Comparison of ENCODE assay signal across 18 mouse cellular contexts in genomic region chr13:30221316-30221715, GRCm38 (mm10).
DNase-seq lines count a peak whose midpoint lies in the region; ATAC-seq lines count a peak whose summit lies in the region.
"Had no signal": no experiment of that assay in that cellular context is flagged by ENCODE, and none has a peak within 500 bp of the region (broad histone marks: within the 10 kb centered on the region; RNA-seq: fewer than 3 reads in every experiment).

No protein-coding gene starts in this region.

- DNase-seq in hindbrain, embryonic 11.5 days (ENCODE audit: low spot score): peak; percentile 26
- peak; percentile 14 for DNase-seq in midbrain, embryonic 10.5 days (ENCODE audit: low spot score)
- DNase-seq in forelimb bud, embryonic 11.5 days (ENCODE audit: low read depth, low spot score): peak; percentile 58
- DNase-seq in retina, embryonic 14.5 days (ENCODE audit: low spot score): no peak
- DNase-seq in heart, postnatal 4 days: no peak
- DNase-seq: adrenal gland, postnatal 10 days; cerebellum, postnatal 10 days; kidney, adult 8-10 months; left cerebral cortex, postnatal 4 days; liver, postnatal 0 days; thymus, postnatal 14 days had no signal

- H3K4me1 ChIP-seq in hindbrain, embryonic 11.5 days (replicated peaks; ENCODE audit: control insufficient read depth, insufficient read depth, low read length): no peaks in the 10 kb centered on the region
- no peaks in the 10 kb centered on the region for H3K4me1 ChIP-seq in hindbrain, embryonic 16.5 days (ENCODE audit: control insufficient read depth, insufficient read depth, low read depth, low read length)
- H3K4me1 ChIP-seq in midbrain, embryonic 10.5 days: peaks cover 10% of the 10 kb centered on the region
- H3K4me1 ChIP-seq in midbrain, embryonic 15.5 days: no peaks in the 10 kb centered on the region
- no peaks in the 10 kb centered on the region for H3K4me1 ChIP-seq in forebrain, embryonic 16.5 days (replicated peaks; ENCODE audit: control insufficient read depth, insufficient read depth, low read length)
- H3K4me1 ChIP-seq: heart, embryonic 15.5 days; hindbrain, embryonic 13.5 days had no signal

- no peaks in the 10 kb centered on the region for H3K27me3 ChIP-seq in hindbrain, embryonic 11.5 days (ENCODE audit: control insufficient read depth, insufficient read depth, low read length)
- no peaks in the 10 kb centered on the region for H3K27me3 ChIP-seq in hindbrain, embryonic 16.5 days (replicated peaks; ENCODE audit: control insufficient read depth, insufficient read depth, low read length)
- H3K27me3 ChIP-seq in midbrain, embryonic 10.5 days (ENCODE audit: low read depth, poor library complexity, severe bottlenecking): no peaks in the 10 kb centered on the region
- no peaks in the 10 kb centered on the region for H3K27me3 ChIP-seq in midbrain, embryonic 15.5 days (replicated peaks)
- no peaks in the 10 kb centered on the region for H3K27me3 ChIP-seq in forebrain, embryonic 16.5 days (replicated peaks; ENCODE audit: control insufficient read depth, insufficient read depth, low read length)
- H3K27me3 ChIP-seq: heart, embryonic 15.5 days; hindbrain, embryonic 13.5 days had no signal

- H3K4me3 ChIP-seq in hindbrain, embryonic 11.5 days (ENCODE audit: low read depth, low read length): no peak overlapping the region
- no peak overlapping the region for H3K4me3 ChIP-seq in hindbrain, embryonic 16.5 days (ENCODE audit: low read length)
- no peak overlapping the region for H3K4me3 ChIP-seq in midbrain, embryonic 10.5 days
- no peak overlapping the region for H3K4me3 ChIP-seq in midbrain, embryonic 15.5 days
- H3K4me3 ChIP-seq in forebrain, embryonic 16.5 days (replicated peaks; ENCODE audit: low read length): no peak overlapping the region
- H3K4me3 ChIP-seq: erythroblast, embryonic 14.5 days; heart, embryonic 15.5 days; hindbrain, embryonic 13.5 days had no signal

- no peak overlapping the region for H3K4me2 ChIP-seq in hindbrain, embryonic 11.5 days (replicated peaks; ENCODE audit: low read depth, low read length)
- no peak overlapping the region for H3K4me2 ChIP-seq in hindbrain, embryonic 16.5 days (ENCODE audit: low read length)
- no peak overlapping the region for H3K4me2 ChIP-seq in midbrain, embryonic 15.5 days
- no peak overlapping the region for H3K4me2 ChIP-seq in forebrain, embryonic 16.5 days (ENCODE audit: low read length)
- H3K4me2 ChIP-seq: heart, embryonic 15.5 days; hindbrain, embryonic 13.5 days; midbrain, embryonic 11.5 days had no signal

- no peak for ATAC-seq in hindbrain, embryonic 11.5 days (ENCODE audit: low FRiP score)
- ATAC-seq in hindbrain, embryonic 16.5 days: no peak
- ATAC-seq in midbrain, embryonic 15.5 days (replicated peaks): no peak
- no peak for ATAC-seq in forebrain, embryonic 16.5 days
- ATAC-seq: liver, postnatal 0 days had no signal

- 28% methylated on average over 3 of the region's 3 CpGs for WGBS in hindbrain, embryonic 11.5 days
- 37% methylated on average over 3 of the region's 3 CpGs for WGBS in hindbrain, embryonic 16.5 days
- 50% methylated on average over 3 of the region's 3 CpGs for WGBS in midbrain, embryonic 10.5 days
- 33% methylated on average over 3 of the region's 3 CpGs for WGBS in midbrain, embryonic 15.5 days
- WGBS in forebrain, embryonic 16.5 days: 31% methylated on average over 3 of the region's 3 CpGs

- no peaks in the 10 kb centered on the region for H3K9me3 ChIP-seq in hindbrain, embryonic 11.5 days (ENCODE audit: control insufficient read depth, low read length)
- H3K9me3 ChIP-seq in hindbrain, embryonic 16.5 days (ENCODE audit: control insufficient read depth, low read length): no peaks in the 10 kb centered on the region
- no peaks in the 10 kb centered on the region for H3K9me3 ChIP-seq in midbrain, embryonic 10.5 days (replicated peaks)
- H3K9me3 ChIP-seq in midbrain, embryonic 15.5 days: no peaks in the 10 kb centered on the region
- H3K9me3 ChIP-seq in forebrain, embryonic 16.5 days (ENCODE audit: control insufficient read depth, low read length): no peaks in the 10 kb centered on the region
- H3K9me3 ChIP-seq: heart, embryonic 15.5 days; hindbrain, embryonic 13.5 days had no signal

- no peaks in the 10 kb centered on the region for H3K36me3 ChIP-seq in hindbrain, embryonic 11.5 days (ENCODE audit: control insufficient read depth, insufficient read depth, low read length)
- H3K36me3 ChIP-seq in hindbrain, embryonic 16.5 days (ENCODE audit: control insufficient read depth, insufficient read depth, low read length): no peaks in the 10 kb centered on the region
- no peaks in the 10 kb centered on the region for H3K36me3 ChIP-seq in midbrain, embryonic 10.5 days
- no peaks in the 10 kb centered on the region for H3K36me3 ChIP-seq in midbrain, embryonic 15.5 days (replicated peaks)
- no peaks in the 10 kb centered on the region for H3K36me3 ChIP-seq in forebrain, embryonic 16.5 days (ENCODE audit: control insufficient read depth, insufficient read depth)
- H3K36me3 ChIP-seq: heart, embryonic 15.5 days; hindbrain, embryonic 13.5 days had no signal

- H3K9ac ChIP-seq in hindbrain, embryonic 11.5 days (ENCODE audit: low read depth, low read length): no peak overlapping the region
- H3K9ac ChIP-seq in hindbrain, embryonic 16.5 days (ENCODE audit: low read depth, low read length): no peak overlapping the region
- H3K9ac ChIP-seq in midbrain, embryonic 15.5 days: no peak overlapping the region
- H3K9ac ChIP-seq in forebrain, embryonic 16.5 days (replicated peaks; ENCODE audit: low read depth, low read length): no peak overlapping the region
- H3K9ac ChIP-seq: heart, embryonic 15.5 days; hindbrain, embryonic 13.5 days; liver, postnatal 0 days had no signal

- H3K27ac ChIP-seq in hindbrain, embryonic 11.5 days (ENCODE audit: low read depth, low read length): 0 out of 2 replicates have a peak overlapping the region, but pooled peaks have one; percentile 17
- H3K27ac ChIP-seq in hindbrain, embryonic 16.5 days (ENCODE audit: low read depth, low read length): no peak overlapping the region
- no peak overlapping the region; the same call in 1 of the 2 replicates for H3K27ac ChIP-seq in midbrain, embryonic 10.5 days (replicated peaks)
- H3K27ac ChIP-seq in midbrain, embryonic 15.5 days: no peak overlapping the region
- H3K27ac ChIP-seq in forebrain, embryonic 16.5 days (ENCODE audit: low read length): no peak overlapping the region
- H3K27ac ChIP-seq: heart, embryonic 15.5 days; hindbrain, embryonic 13.5 days had no signal

Comparison
In these comparisons a context has a peak if more than half of its experiments do, and no peak if none do; other contexts are left out.
1. DNase-seq: peak in hindbrain, embryonic 11.5 days (single experiment), midbrain, embryonic 10.5 days (single experiment) and forelimb bud, embryonic 11.5 days (single experiment); none in retina, embryonic 14.5 days (single experiment) and heart, postnatal 4 days (single experiment).